Mouse (Mus musculus): ENCODE measurements around the gene Ubxn6.

The Ubxn6 gene

GRCm38 (mm10) chr17:56055945-56056678, 18.7 kb downstream of the Ubxn6 start:
- no peak for DNase-seq (ENCODE audit: low read depth, low spot score)

GRCm38 (mm10) chr17:56054938-56055337, 19.9 kb downstream of the Ubxn6 start:
- DNase-seq (ENCODE audit: low read depth, low spot score) = no peak

- DNase-seq (ENCODE audit: low read depth, low spot score) = no peak
These were observed 23.5 kb downstream of the Ubxn6 start for GRCm38 (mm10) chr17:56051369-56051768.

DNA sequence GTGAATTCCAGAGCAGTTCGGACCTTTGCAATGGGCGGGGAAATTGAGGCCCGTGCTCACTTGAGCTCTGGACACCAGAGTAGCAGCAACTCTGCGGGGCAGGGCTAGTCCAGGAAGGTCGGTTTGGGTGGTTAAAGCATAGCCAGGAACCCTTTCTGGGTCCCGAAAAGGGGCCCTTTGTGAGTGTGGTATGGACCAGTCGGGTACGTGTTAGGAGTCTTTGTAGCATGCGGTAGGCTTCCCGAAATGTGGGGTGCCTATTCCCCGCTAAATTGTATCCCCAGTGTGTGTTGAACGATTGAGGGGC, 34.0 kb downstream of the Ubxn6 start:
- DNase-seq (ENCODE audit: low read depth, low spot score) = peak; percentile 50

- peak; percentile 99 for DNase-seq (ENCODE audit: low read depth, low spot score)
These were observed 34.6 kb downstream of the Ubxn6 start, which contains the start of gene Chaf1a for GRCm38 (mm10) chr17:56040030-56040856. TSS of gene Chaf1a (plus strand) at chr17:56040439.

DNA sequence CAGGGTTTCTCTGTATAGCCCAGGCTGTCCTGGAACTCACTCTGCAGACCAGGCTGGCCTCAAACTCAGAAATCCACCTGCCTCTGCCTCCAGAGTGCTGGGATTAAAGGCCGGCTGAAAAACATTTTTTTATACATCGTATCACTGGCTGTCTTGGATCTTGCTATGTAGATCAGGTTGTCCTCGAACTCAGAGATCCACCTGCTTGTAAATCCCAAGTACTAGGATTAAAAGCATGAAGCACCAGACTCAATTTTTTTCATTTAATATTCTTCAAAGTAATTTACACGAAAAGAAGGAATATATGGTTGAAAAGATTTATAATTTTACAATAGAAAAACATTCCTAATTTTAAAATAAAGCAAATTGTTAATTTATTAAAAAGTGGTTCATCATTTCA, 35.5 kb downstream of the Ubxn6 start:
- DNase-seq (ENCODE audit: low read depth, low spot score) = no peak

DNA sequence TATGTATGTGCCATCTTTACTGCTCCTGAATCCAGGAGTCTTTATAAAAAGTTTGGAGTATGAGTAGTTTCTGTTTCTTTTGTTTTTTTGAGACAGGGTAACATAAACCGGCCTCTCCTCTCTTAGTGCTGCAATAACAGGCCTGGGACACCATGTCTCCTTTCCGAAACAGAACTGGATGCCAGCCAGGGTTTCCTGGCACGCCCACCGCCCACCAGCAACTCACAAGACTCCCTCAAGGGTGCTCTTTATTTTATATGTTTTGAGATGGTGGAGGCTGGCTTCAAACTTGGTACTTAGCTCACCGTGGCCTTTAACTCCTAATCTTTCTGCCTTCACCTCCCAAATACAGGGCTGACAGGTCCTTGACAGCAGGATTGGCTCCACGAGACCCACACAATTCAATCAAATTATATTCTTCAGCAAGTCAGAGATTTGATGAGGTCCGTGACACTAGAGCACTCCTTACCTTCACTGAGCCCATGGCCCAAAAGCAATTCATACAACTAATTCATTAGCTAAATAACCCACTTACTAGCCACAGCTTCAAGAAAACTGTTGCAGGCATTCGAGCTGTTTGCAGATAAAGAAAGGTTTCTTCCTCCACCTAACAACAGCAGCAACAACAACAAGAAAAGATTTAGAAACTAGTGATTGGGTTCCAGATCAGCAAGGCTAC, 36.1 kb downstream of the Ubxn6 start:
- DNase-seq (ENCODE audit: low read depth, low spot score) = no peak

GRCm38 (mm10) chr17:56036901-56037287, 37.9 kb downstream of the Ubxn6 start:
- DNase-seq (ENCODE audit: low read depth, low spot score) = no peak

DNA sequence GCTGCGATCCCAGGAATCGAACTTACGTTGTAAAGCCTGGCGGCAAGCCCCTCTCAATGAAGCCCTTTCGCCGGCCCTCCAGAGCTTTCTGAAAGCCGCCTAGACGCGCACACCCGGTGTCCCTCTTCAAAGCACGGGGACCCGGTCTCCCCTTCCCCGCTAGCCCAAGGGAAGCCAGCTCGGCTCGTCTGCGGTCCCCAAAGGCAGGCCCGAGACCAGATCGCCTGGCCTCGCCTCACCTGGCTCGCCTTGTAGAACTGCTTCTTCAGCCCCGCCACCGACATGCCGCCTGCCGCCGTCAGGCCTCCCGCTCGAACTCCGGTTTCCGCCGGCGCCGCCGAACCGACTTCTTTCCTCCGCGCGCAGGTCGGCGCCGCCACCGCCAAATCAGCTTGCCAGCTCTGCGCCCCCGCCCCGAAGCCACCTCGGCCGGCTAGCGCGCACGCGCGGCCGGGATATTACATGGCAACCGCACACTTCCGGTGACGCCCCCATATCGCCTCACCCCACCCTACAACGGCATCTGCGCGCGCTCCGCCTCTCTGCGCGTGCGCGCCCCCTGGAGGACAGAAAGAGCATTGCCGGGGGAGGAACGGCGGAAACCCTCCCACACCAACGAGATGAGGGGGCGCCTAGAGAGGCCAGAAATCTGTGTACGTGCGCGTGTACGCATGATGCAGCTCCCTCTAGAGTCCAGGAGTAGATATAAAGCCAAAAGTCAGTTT, 38.5 kb downstream of the Ubxn6 start, which contains the start of gene Sh3gl1:
Gene Sh3gl1 (minus strand): TSS at position 460 of the 725 bp plus-strand sequence.
- peak; percentile 99 for DNase-seq (ENCODE audit: low read depth, low spot score)

DNA sequence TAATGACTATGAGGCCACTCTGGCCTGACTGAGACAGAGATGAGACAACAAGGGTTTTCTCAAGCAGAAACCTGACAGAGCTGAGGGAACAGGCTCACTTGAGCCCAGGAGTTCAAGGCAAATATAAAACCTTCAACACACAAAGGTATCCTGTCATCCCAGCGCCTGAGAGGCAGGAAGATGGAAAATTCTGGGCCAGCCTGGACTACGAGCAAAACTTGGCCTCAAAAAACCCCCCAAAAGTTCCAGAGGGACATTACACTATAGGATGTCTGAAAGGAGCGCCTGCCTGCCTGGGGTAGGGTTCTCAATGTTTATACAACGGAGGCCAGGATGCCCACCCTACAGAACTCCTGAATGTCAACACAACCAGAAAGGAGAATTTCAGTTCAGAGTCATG, 39.6 kb downstream of the Ubxn6 start:
- no peak for DNase-seq (ENCODE audit: low read depth, low spot score)

DNA sequence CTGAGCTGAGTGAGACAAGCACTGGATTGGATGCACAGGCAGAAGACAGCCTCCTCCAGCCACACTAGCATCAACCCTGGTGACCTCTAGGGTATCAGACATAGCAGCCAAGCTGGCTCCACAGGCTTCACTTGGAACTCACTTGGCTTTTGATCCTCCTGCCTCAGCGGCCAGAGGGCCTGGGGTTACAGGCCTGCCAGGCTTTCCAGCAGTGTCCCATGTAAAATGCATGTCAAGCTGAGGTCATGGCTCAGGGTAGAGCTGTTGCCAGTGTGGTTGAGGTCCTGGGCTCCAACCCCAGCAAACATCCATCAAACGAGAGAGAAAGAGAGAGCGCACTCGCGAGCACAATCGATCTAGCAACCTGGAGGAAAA, 40.1 kb downstream of the Ubxn6 start:
- no peak for DNase-seq (ENCODE audit: low read depth, low spot score)

DNA sequence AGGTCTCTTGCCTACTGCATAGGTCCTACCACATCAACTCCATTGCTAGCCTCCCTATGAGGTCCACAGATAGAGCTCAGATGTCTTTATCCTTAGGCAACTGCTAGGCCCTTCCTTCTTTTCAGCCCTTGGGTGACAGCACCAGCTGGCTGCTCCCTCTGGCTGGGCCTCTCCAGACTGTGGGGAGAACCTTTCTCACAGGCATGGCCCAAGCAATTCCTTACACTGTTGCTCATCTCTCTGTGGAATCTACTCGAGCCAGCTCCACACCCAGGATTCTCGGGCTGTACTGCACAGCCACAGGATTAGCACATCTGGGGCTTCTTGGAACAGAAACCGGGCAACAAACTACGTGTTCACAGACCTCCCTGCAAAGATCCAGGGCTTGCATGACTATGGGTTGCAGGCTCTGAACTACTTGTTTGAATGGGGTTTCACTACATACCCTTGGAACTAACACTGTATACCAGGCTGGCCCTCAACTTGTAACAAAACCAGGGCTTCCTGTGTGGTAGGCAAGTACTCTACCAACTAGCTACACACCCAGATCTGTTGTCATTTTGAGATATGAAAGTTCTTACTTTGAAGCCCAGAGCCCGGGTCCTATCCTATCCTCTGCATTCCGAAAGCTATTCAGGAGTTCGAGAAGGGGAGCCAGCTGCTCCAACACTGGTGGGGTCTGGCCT, 40.6 kb downstream of the Ubxn6 start:
- no peak for DNase-seq (ENCODE audit: low read depth, low spot score)

DNA sequence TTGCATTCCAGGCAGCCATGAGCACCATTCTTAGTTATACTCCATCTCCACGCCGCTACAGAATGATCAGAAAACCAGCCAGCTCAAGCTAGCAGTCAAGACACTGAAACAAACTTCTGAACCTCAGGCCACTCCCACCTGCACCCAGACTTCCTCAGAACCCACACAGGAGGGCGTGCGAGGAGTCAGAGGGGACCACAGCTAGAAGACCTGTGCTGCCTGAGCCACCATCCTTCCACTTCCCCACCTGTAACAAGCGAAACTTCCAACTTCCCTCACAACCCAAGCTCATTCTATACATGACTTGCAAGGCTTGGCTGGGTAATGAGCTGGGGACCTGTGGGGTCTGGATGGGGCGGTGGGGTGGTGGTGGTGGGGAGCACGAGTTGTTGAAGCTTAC, 42.0 kb downstream of the Ubxn6 start:
- DNase-seq (ENCODE audit: low read depth, low spot score) = no peak

GRCm38 (mm10) chr17:56032127-56032733, 42.6 kb downstream of the Ubxn6 start:
- no peak for DNase-seq (ENCODE audit: low read depth, low spot score)

GRCm38 (mm10) chr17:56031431-56031830, 43.4 kb downstream of the Ubxn6 start:
- no peak for DNase-seq (ENCODE audit: low read depth, low spot score)

DNA sequence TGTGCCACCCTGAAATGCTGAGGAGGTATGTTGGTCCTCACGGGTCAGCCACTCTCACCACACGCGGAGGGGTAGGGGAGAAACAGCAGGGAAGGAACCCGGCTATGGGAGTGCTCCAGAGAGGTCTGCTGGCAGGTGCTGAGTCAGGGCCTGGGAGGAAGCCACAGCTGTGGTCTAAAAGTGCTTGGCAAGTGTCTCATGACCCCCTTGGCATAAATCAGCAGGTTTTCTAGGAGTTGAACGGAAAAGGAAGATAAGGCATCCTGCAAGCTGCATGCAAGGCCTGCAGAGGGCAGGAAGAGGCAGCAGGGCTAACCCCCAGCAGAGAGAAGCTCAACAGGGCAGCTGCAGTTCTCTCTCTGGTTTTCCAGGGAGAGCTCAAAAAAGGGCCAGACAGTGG, 43.9 kb downstream of the Ubxn6 start:
- no peak for DNase-seq (ENCODE audit: low read depth, low spot score)

DNA sequence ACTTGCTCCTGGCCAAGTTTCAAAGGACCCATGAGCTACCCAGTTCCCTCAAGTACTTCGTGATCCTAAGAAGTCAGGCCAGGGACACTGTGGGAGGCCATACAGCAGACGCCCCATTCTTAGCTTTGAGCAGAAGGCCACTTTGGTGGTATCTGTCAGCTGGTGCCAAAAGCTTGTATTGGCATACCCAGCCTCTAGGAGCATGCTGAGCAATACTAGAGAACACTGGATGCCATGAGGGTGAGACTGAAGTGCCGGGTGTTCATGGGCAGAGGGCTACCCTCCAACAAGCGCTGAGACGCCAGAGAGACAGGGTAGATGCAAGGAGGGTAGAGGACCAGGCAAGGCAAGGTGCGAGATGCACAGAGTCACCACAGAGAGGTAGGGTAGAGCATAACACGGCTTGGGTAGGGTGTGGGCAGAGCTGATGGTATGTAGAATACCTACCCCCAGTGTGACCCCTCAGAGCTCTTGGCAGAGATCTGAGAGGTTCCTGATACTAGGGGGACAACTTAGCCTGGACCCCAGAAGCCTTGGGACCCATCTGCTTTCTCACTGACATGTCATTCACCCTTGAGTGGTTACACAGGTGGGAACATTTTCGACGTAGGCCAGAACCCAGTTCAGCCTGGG, 44.5 kb downstream of the Ubxn6 start:
- no peak for DNase-seq (ENCODE audit: low read depth, low spot score)

DNA sequence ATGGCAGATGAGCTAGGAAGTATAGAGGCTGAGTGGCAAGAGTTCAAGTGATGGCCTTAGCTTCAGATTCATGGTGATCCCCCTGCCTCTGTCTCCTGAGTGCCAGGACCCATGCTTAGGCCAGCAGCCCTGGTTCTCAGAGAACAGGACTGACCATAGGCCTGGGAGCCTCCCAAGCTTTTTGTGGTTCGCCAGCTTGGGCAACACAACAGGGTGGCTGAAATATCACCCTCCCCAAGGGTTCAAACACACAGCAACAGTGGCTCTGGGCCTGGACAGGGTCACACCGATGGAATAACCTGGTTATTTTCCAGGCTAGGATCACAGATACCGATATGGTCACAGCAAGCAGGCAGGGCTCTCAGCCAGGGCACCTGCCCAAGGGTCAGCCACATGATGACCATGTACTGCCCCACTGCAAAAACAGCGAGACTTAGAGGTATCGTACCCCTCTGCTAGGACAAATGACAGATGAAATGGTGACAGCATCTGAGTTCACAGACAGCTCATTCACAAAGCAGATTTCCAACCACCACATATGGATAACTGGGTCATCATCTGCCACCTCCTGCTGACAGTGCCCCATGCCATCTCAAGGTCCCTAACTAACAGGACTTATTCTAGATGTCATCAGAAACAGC, 46.9 kb downstream of the Ubxn6 start:
- DNase-seq (ENCODE audit: low read depth, low spot score) = no peak

DNA sequence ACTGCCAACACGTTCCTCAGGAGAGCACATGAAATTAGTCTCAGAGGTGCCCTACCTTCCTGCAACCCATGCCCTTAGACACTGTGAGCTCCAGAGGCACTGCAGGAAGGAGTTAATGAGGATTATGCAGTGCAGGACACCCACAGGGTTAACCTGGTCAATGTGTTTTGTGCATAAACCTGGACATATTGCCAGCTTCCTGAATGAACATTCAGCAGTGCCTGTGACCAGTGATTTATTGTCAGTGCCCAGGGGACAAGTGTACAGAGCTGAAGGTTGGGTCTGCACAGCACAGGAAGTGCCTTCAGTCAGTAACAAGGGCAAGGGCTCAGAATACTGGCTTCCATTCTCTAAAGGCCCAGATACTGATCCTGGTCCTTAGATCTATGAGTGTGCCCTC, 47.9 kb downstream of the Ubxn6 start:
- no peak for DNase-seq (ENCODE audit: low read depth, low spot score)

DNA sequence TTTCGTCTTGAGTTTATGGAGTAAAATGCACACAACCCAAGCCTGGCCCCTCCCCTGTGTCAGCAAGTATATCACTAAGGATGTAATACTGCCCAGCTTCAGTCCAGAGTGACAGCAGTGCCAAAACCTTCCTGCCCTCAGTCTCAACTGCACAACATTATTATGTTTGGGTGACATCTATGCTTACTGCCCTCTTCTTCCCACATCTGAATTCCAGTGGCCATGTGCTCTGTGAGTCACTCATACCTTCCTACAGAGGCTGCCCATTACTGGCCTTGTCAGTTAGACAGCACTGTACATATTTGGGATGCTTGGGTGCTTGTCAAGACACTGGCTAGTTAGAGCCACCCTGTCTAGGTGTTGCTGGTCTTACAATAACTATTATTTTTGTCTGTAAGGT, 48.5 kb downstream of the Ubxn6 start:
- no peak for DNase-seq (ENCODE audit: low read depth, low spot score)
